Mouse (Mus musculus) heart, embryonic 14.5 days (tissue): ENCODE data around the gene Ank3. TPM values are rescaled to one million over a fixed set of nuclear protein-coding genes. Genes with fewer than 3 reads are reported as not detected.

Source experiments
- ATAC-seq: fragments of 200-750 bp; cut with Nextera tagmentation; 2 replicates; pipeline ENCODE4 v1.8.0; 2017; ENCODE audit warnings: low read depth, moderate TSS enrichment; ENCODE audit not compliant: insufficient number of reproducible peaks, insufficient read depth, low FRiP score
- H3K27ac ChIP-seq, 2 experiments: fragments of 200-500 bp in 1 of 2; fragments of 300-500 bp in 1 of 2; sonication (generic) in 1 of 2; replicated peaks in 1 of 2; 2 replicates each; pipeline ENCODE4 v1.5.1; 2012 to 2014; ENCODE audit warnings: low read depth in 2 of 2, low read length in 2 of 2, control low read depth in 1 of 2, mild to moderate bottlenecking in 1 of 2, mixed read lengths in 1 of 2; ENCODE audit not compliant: control insufficient read depth in 1 of 2, insufficient read depth in 1 of 2
- H3K27me3 ChIP-seq: fragments of 300-500 bp; sonication (generic); 2 replicates; pipeline ENCODE4 v1.6.1; 2014; ENCODE audit warnings: mild to moderate bottlenecking, low read length, control low read depth; ENCODE audit not compliant: control insufficient read depth, insufficient read depth
- H3K36me3 ChIP-seq: fragments of 300-500 bp; sonication (generic); 2 replicates; pipeline ENCODE4 v1.6.1; 2014; ENCODE audit warnings: mild to moderate bottlenecking, control low read depth, low read length, mixed read lengths; ENCODE audit not compliant: control insufficient read depth, insufficient read depth
- H3K4me1 ChIP-seq, 2 experiments: fragments of 200-500 bp in 1 of 2; fragments of 300-500 bp in 1 of 2; sonication (generic) in 1 of 2; 2 replicates each; pipeline ENCODE4 v1.6.1; 2012 to 2014; ENCODE audit warnings: low read length in 2 of 2, control low read depth in 1 of 2, mixed read lengths in 1 of 2; ENCODE audit not compliant: control insufficient read depth in 2 of 2, insufficient read depth in 2 of 2
- H3K4me2 ChIP-seq: fragments of 300-500 bp; sonication (generic); 2 replicates; pipeline ENCODE4 v1.6.1; 2014; ENCODE audit warnings: mild to moderate bottlenecking, low read length
- H3K4me3 ChIP-seq, 2 experiments: fragments of 200-500 bp in 1 of 2; fragments of 300-500 bp in 1 of 2; sonication (generic) in 1 of 2; 2 replicates each; pipeline ENCODE4 v1.5.1; 2012 to 2014; ENCODE audit warnings: low read length in 2 of 2, mild to moderate bottlenecking in 2 of 2, control low read depth in 1 of 2, low read depth in 1 of 2, moderate library complexity in 1 of 2; ENCODE audit not compliant: control insufficient read depth in 1 of 2, insufficient read depth in 1 of 2
- H3K9ac ChIP-seq: fragments of 300-500 bp; sonication (generic); 2 replicates; pipeline ENCODE4 v1.6.1; 2014; ENCODE audit warnings: mild to moderate bottlenecking, low read length
- H3K9me3 ChIP-seq: fragments of 300-500 bp; sonication (generic); 2 replicates; pipeline ENCODE4 v1.6.1; 2016; ENCODE audit warnings: low read length, control low read depth; ENCODE audit not compliant: control insufficient read depth
- WGBS: fragments of 180-500 bp; shearing (Covaris S2); extraction: QIAGEN DNeasy Blood & Tissue Kit; methylation state at CpG from one replicate; pipeline ENCODE4 v1.1.7; 2014; 5-methylcytosine and 5-hydroxymethylcytosine counted together
- polyA plus RNA-seq: library from polyadenylated mRNA; unstranded; fragments of >200 nt; fragmentation: Nextera tagmentation; extraction: Ambion mirVana; gene quantifications from 2 replicates; pipeline ENCODE4 v1.2.1, GENCODE M21; 2014

The Ank3 gene
- polyA plus RNA-seq, 1 experiment from 2014 or later, result 43.2 TPM

GRCm38 (mm10) chr10:69919746-69920145, 521.2 kb downstream of the Ank3 start:
- Histone ChIP-seq H3K27ac (no peak overlapping the region), H3K9ac (no peak overlapping the region), H3K27me3 (no peaks in the 10 kb centered on the region), H3K4me3 (no peak overlapping the region), H3K36me3 (peaks cover 10% of the 10 kb centered on the region; the same call in 1 of the 2 replicates), H3K9me3 (no peaks in the 10 kb centered on the region), H3K4me1 (peaks cover 7 to 19% of the 10 kb centered on the region in 2 experiments), H3K4me2 (no peak overlapping the region)
- WGBS, result 80% methylated on average over 7 of the region's 7 CpGs
- ATAC-seq, result no peak

DNA sequence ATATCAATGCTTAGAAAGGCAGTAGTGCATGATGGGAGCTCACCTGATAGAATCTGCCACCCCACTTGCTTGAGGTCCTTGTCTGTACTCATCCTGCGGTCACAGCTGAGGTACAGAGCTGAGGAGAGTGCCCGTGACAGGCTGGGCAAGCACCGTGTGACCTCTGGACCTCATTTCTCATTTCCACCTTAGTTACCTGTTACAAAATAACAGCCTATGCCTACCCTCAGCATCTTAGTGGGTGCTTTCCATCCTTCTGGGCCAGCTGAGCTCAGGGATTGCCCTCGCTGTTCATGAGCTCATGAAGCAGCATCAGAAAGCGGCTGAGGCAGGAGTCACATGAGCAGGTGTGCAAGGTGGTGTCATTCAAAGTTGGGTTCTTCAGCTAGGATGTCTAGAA, 523.5 kb downstream of the Ank3 start:
- WGBS, result 90% methylated on average over 5 of the region's 5 CpGs
- peaks cover 20 to 38% of the 10 kb centered on the region in 2 experiments for H3K4me1 ChIP-seq
- H3K9ac ChIP-seq, result no peak overlapping the region
- ATAC-seq, result no peak
- no peak overlapping the region for H3K27ac ChIP-seq
- H3K4me3 ChIP-seq, result no peak overlapping the region
- H3K4me2 ChIP-seq, result no peak overlapping the region
- H3K9me3 ChIP-seq, result no peaks in the 10 kb centered on the region
- H3K27me3 ChIP-seq, result no peaks in the 10 kb centered on the region
- H3K36me3 ChIP-seq, result peaks cover 10% of the 10 kb centered on the region; the same call in 1 of the 2 replicates

DNA sequence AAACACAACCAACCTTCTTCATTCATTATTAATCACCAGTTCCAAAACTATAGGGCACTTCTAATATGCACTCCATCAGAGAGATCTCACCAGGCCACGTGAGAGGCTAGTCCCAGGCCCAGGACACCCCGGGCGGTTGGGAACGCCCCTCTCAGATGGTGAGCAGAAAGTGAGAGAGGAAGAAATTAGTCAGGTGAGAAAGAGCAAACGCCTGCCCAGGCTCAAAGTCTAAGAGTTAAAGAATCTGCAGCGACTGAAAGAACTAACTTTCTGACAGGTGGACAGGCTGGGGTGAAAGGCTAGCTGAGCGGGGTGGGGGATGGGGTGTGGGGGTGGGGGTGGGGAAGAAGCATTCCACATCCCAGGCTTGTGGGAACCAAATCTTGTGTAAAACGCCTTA, 525.2 kb downstream of the Ank3 start:
- Histone ChIP-seq H3K9ac (no peak overlapping the region), H3K36me3 (peaks cover 13% of the 10 kb centered on the region; the same call in 1 of the 2 replicates), H3K9me3 (no peaks in the 10 kb centered on the region), H3K4me1 (peaks cover 21 to 41% of the 10 kb centered on the region in 2 experiments), H3K27me3 (no peaks in the 10 kb centered on the region), H3K27ac (no peak overlapping the region), H3K4me3 (no peak overlapping the region), H3K4me2 (peak overlapping the region; percentile 78)
- 12% methylated on average over 8 of the region's 8 CpGs for WGBS
- ATAC-seq, result no peak

- Histone ChIP-seq H3K4me1 (peaks cover 21 to 41% of the 10 kb centered on the region in 2 experiments), H3K4me2 (peak overlapping the region; percentile 78), H3K27me3 (no peaks in the 10 kb centered on the region), H3K27ac (0 out of 4 replicates have a peak overlapping the region, but pooled peaks of 1 of the 2 experiments have one; percentile 74), H3K9me3 (no peaks in the 10 kb centered on the region), H3K4me3 (peak overlapping the region; percentile 11 to 39), H3K9ac (peak overlapping the region; percentile 64), H3K36me3 (peaks cover 13% of the 10 kb centered on the region; the same call in 1 of the 2 replicates)
- 10% methylated on average over 11 of the region's 11 CpGs for WGBS
- ATAC-seq, result peak; percentile 66
These were observed 525.7 kb downstream of the Ank3 start for GRCm38 (mm10) chr10:69924321-69924720.

DNA sequence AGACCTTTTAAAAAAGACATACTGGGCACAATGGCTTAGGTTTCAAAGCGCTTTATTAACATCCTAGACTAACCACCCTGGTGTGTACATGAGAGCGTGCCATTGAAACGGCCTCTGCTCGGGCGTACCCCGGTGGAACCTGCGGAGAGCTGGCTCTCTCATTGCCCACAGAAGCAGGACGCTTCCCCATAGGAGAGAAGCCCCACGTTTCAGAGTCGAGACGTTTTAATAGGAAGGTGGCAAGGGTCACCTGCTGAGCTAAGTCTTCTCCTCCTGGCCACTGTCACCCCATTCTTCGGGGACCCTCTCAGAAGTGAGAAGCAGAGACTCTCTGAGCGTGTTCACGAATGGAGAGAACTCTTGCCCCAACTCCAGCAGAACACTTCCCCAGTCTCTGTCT, 526.3 kb downstream of the Ank3 start:
- Histone ChIP-seq H3K4me2 (peak overlapping the region; percentile 78), H3K9me3 (no peaks in the 10 kb centered on the region), H3K36me3 (peaks cover 10% of the 10 kb centered on the region; the same call in 1 of the 2 replicates), H3K4me1 (peaks cover 21 to 41% of the 10 kb centered on the region in 2 experiments), H3K27me3 (no peaks in the 10 kb centered on the region), H3K9ac (peak overlapping the region; percentile 64), H3K27ac (peak overlapping the region; percentile 74), H3K4me3 (peak overlapping the region; percentile 39 to 43)
- 5% methylated on average over 14 of the region's 14 CpGs for WGBS
- 0 out of 2 replicates have a peak, but pooled peaks have one; percentile 10 for ATAC-seq

GRCm38 (mm10) chr10:69925285-69926157, 526.9 kb downstream of the Ank3 start:
- Histone ChIP-seq H3K4me3 (peak overlapping the region; percentile 39 to 43), H3K9ac (peak overlapping the region; percentile 64), H3K36me3 (peaks cover 6% of the 10 kb centered on the region; the same call in 1 of the 2 replicates), H3K4me2 (peak overlapping the region; percentile 78), H3K27ac (peak overlapping the region; percentile 74), H3K4me1 (peaks cover 21 to 41% of the 10 kb centered on the region in 2 experiments), H3K9me3 (no peaks in the 10 kb centered on the region), H3K27me3 (no peaks in the 10 kb centered on the region)
- under 1% methylated on average over 19 of the region's 19 CpGs for WGBS
- peak; percentile 65 for ATAC-seq

DNA sequence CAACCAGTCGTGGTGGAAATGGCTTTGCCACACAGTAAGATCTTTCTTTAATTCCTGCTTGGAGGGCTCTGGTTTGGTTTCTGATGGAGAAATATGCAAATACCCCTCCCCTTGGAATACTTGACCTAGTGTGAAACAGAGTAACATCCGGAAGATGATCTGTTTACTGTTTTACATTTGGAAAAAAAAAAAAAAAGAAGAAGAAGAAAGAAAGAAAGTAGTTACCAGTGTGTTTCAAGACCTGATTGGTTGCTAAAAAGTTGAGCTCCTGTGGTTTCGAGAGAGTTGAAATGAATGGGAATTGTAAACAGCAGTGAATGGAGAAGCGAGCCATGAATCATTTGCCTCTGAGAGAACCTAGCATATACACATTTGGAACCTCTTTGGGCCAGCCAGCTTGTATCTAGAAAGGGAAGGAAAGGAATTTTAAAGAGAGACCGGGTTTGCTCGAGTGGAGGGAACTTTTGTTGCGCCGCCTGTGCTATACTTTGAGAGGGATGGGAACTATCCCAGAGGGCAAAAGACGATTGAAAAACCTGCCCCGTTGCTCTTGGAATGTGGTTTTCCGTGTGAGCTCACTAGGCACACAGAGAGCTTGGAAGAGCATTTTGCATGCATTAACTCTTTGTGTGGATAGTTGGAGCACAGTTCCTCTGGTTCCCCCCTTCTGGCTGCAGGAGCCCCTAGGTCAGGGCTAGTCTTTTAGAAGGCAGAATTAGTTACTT, 527.7 kb downstream of the Ank3 start:
- Histone ChIP-seq H3K27me3 (no peaks in the 10 kb centered on the region), H3K4me3 (peak overlapping the region; percentile 39 to 43), H3K9me3 (no peaks in the 10 kb centered on the region), H3K9ac (peak overlapping the region; percentile 64), H3K4me1 (peaks cover 21 to 41% of the 10 kb centered on the region in 2 experiments), H3K27ac (peak overlapping the region; percentile 46 to 74; a peak in 3 of 4 replicates), H3K4me2 (peak overlapping the region; percentile 78), H3K36me3 (0 out of 2 replicates have a peak, but pooled peaks cover 11% of the 10 kb centered on the region)
- no peak for ATAC-seq
- 7% methylated on average over 11 of the region's 11 CpGs for WGBS
